Mouse (Mus musculus): ENCODE measurements around the gene Fbxo11. TPM values are rescaled to one million over a fixed set of nuclear protein-coding genes. Genes with fewer than 3 reads are reported as not detected.
A peak's percentile ranks its signal among the peaks of the same experiment; 100 is the strongest.
"Not testable (repeated sequence)": the region's sequence is repeated elsewhere in the genome, so short reads cannot be mapped to it uniquely, and the experiment has no call there.

Fbxo11 gene
- polyA plus RNA-seq, 1 experiment from 2014 or later: 15.6 TPM

DNA sequence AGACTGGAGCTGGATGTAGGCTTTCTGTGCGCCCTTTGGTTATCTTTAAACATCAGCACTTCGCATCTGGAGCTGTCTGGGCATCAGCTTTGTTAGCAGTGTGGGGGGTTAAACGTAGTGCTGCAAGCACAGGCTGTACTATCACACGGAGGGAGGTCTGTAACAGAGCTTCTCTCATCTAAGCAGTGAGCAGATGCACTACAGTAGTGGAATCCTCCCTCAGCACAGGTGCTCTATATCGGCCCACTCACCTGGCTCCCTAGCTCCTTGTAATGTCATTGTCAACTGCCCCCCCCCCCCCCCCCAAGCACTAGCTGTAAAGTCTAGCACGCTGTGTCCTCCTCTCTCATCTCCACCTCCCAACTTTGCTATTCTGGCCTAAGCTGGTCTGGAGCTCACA, 77.6 kb downstream of the Fbxo11 start:
- Histone ChIP-seq H3K4me1 (ENCODE audit: insufficient read depth, low read length) (no peaks in the 10 kb centered on the region), H3K4me3 (ENCODE audit: low read length) (no peak overlapping the region), H3K27ac (ENCODE audit: low read length) (no peak overlapping the region), H3K9me3 (ENCODE audit: low read length) (no peaks in the 10 kb centered on the region), H3K4me2 (replicated peaks; ENCODE audit: low read depth, low read length) (no peak overlapping the region), H3K9ac (replicated peaks; ENCODE audit: low read length) (no peak overlapping the region), H3K36me3 (ENCODE audit: insufficient read depth, low read length) (peaks cover 57% of the 10 kb centered on the region), H3K27me3 (ENCODE audit: insufficient read depth, low read length) (no peaks in the 10 kb centered on the region)
- ATAC-seq (ENCODE audit: low FRiP score, low TSS enrichment): no peak
- WGBS: 82% methylated on average over 6 of the region's 6 CpGs

DNA sequence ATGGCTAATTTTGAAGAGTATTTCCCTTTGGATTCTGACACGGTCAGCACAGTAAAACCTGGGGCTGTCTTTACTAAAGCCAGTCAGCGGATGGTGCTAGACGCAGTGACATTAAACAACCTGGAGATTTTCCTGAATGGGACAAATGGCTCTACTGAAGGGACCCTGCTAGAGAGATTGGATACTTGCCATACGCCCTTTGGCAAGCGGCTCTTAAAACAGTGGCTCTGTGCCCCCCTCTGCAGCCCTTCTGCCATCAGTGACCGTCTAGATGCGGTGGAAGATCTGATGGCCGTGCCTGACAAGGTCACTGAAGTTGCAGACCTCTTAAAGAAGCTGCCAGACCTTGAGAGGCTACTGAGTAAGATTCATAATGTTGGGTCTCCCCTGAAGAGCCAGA, 79.2 kb downstream of the Fbxo11 start:
- no peaks in the 10 kb centered on the region for H3K27me3 ChIP-seq (ENCODE audit: insufficient read depth, low read length)
- 86% methylated on average over 8 of the region's 8 CpGs for WGBS
- no peak overlapping the region for H3K27ac ChIP-seq (ENCODE audit: low read length)
- H3K36me3 ChIP-seq (ENCODE audit: insufficient read depth, low read length): peaks cover 50% of the 10 kb centered on the region
- no peak for ATAC-seq (ENCODE audit: low FRiP score, low TSS enrichment)
- no peak overlapping the region for H3K4me3 ChIP-seq (ENCODE audit: low read length)
- no peaks in the 10 kb centered on the region for H3K9me3 ChIP-seq (ENCODE audit: low read length)
- H3K4me1 ChIP-seq (ENCODE audit: insufficient read depth, low read length): no peaks in the 10 kb centered on the region
- H3K9ac ChIP-seq (replicated peaks; ENCODE audit: low read length): no peak overlapping the region
- H3K4me2 ChIP-seq (replicated peaks; ENCODE audit: low read depth, low read length): no peak overlapping the region

DNA sequence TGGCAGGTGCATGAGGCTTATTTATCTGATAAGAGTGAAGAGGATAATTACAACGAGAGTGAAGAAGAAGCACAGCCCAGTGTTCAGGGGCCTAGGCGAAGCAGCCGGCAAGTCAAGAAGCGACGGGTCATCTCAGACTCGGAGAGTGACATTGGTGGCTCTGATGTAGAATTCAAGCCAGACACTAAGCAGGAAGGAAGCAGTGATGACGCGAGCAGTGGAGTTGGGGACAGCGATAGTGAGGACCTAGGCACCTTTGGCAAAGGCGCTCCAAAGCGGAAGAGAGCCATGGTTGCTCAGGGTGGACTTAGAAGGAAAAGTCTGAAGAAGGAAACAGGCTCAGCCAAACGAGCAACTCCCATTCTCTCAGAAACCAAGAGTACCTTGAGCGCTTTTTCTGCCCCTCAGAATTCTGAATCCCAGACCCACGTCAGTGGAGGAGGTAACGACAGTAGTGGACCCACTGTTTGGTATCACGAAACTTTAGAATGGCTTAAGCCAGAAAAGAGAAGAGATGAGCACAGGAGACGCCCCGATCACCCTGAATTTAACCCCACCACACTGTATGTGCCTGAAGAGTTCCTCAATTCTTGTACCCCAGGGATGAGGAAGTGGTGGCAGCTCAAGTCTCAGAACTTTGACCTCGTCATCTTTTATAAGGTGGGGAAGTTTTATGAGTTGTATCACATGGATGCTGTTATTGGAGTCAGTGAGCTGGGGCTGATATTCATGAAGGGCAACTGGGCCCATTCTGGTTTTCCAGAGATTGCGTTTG, 80.5 kb downstream of the Fbxo11 start:
- H3K36me3 ChIP-seq (ENCODE audit: insufficient read depth, low read length): peaks cover 47% of the 10 kb centered on the region

DNA sequence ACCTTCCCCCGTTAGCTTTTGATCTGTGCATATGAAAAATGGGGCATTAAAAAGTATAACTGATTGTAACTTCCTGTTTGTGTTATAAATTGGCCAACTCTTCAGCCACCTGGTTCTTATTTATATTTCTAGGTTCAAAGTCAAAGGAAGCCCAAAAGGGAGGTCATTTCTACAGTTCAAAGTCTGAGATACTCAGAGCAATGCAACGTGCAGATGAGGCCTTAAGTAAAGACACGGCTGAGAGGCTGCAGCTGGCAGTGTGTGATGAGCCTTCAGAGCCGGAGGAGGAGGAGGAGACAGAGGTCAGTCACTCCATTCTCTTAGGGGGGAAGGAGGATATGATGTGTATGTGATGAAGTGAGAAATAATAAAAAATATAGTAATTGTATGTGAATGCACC, 81.8 kb downstream of the Fbxo11 start:
- Histone ChIP-seq H3K4me3 (ENCODE audit: low read length) (no peak overlapping the region), H3K36me3 (ENCODE audit: insufficient read depth, low read length) (peaks cover 40% of the 10 kb centered on the region)
- no peak for ATAC-seq (ENCODE audit: low FRiP score, low TSS enrichment)

More for the DNA sequence above, 80.5 kb downstream of the Fbxo11 start:
- Histone ChIP-seq H3K27ac (ENCODE audit: low read length) (no peak overlapping the region), H3K9me3 (ENCODE audit: low read length) (no peaks in the 10 kb centered on the region), H3K27me3 (ENCODE audit: insufficient read depth, low read length) (no peaks in the 10 kb centered on the region), H3K4me1 (ENCODE audit: insufficient read depth, low read length) (no peaks in the 10 kb centered on the region), H3K4me3 (ENCODE audit: low read length) (no peak overlapping the region), H3K9ac (replicated peaks; ENCODE audit: low read length) (no peak overlapping the region), H3K4me2 (replicated peaks; ENCODE audit: low read depth, low read length) (no peak overlapping the region)
- ATAC-seq (ENCODE audit: low FRiP score, low TSS enrichment): no peak
- 91% methylated on average over 20 of the region's 20 CpGs for WGBS

DNA sequence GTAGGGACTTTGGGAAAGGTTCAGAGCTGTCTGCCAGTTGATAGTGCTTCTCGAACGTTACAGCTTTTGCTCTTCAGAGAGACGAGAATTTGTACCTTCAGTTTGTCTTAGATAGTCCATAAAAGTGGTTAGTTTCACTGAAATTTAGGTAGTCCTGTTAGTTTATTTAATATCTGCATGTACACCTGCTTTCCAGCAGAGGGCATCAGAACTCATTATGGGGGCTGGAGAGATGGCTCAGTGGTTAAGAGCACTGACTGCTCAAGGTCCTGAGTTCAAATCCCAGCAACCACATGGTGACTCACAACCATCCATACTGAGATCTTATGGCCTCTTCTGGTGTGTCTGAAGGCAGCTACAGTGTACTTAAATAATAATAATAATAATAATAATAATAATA, 83.0 kb downstream of the Fbxo11 start:
- 89% methylated on average over 3 of the region's 3 CpGs for WGBS
- no peaks in the 10 kb centered on the region for H3K9me3 ChIP-seq (ENCODE audit: low read length)
- no peaks in the 10 kb centered on the region for H3K27me3 ChIP-seq (ENCODE audit: insufficient read depth, low read length)
- no peak overlapping the region for H3K4me3 ChIP-seq (ENCODE audit: low read length)
- no peak for ATAC-seq (ENCODE audit: low FRiP score, low TSS enrichment)
- no peak overlapping the region for H3K9ac ChIP-seq (replicated peaks; ENCODE audit: low read length)
- no peak overlapping the region for H3K4me2 ChIP-seq (replicated peaks; ENCODE audit: low read depth, low read length)
- H3K4me1 ChIP-seq (ENCODE audit: insufficient read depth, low read length): peaks cover 11% of the 10 kb centered on the region; the same call in 1 of the 2 replicates
- H3K36me3 ChIP-seq (ENCODE audit: insufficient read depth, low read length): peaks cover 38% of the 10 kb centered on the region
- H3K27ac ChIP-seq (ENCODE audit: low read length): no peak overlapping the region

More for the DNA sequence above, 81.8 kb downstream of the Fbxo11 start:
- peaks cover 2% of the 10 kb centered on the region; the same call in 1 of the 2 replicates for H3K4me1 ChIP-seq (ENCODE audit: insufficient read depth, low read length)
- 33% methylated on average over 4 of the region's 4 CpGs for WGBS
- H3K27me3 ChIP-seq (ENCODE audit: insufficient read depth, low read length): no peaks in the 10 kb centered on the region
- H3K4me2 ChIP-seq (replicated peaks; ENCODE audit: low read depth, low read length): no peak overlapping the region
- H3K9ac ChIP-seq (replicated peaks; ENCODE audit: low read length): no peak overlapping the region
- no peak overlapping the region for H3K27ac ChIP-seq (ENCODE audit: low read length)
- no peaks in the 10 kb centered on the region for H3K9me3 ChIP-seq (ENCODE audit: low read length)

DNA sequence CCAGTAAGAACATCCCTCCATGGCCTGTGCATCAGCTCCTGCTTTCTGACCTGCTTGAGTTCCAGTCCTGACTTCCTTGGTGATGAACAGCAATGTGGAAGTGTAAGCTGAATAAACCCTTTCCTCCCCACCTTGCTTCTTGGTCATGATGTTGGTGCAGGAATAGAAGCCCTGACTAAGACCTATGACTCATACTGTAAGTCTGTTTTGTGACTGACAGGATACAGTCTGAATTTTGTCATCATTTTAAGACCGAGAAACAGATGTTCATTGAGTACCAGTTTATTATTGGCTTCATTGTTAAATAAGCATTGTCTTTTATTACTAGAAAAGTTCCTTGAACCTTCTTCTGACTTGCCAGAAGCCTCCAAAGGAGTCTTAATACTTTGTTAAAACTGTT, 85.4 kb downstream of the Fbxo11 start:
- not testable (repeated sequence) for H3K9me3 ChIP-seq (ENCODE audit: low read length)

DNA sequence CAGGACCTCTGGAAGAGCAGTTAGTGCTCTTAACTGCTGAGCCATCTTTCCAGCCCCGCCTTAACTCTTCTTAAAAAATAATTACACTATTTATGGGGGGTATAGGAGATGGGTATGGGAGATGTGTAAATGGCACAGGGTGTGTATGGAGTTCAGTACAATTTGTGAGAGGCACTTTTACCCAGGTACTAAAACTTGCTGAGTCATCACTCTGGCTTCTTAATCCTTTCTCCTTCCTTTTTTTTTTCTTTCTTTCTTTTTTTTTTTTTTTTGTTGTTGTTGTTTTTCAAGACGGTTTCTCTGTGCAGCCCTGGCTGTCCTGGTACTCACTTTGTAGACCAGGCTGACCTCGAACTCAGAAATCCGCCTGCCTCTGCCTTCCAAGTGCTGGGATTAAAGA, 88.2 kb downstream of the Fbxo11 start:
- peaks cover 29% of the 10 kb centered on the region for H3K4me1 ChIP-seq (ENCODE audit: insufficient read depth, low read length)
- H3K27me3 ChIP-seq (ENCODE audit: insufficient read depth, low read length); H3K9me3 ChIP-seq (ENCODE audit: low read length); H3K4me3 ChIP-seq (ENCODE audit: low read length); ATAC-seq (ENCODE audit: low FRiP score, low TSS enrichment); H3K4me2 ChIP-seq (replicated peaks; ENCODE audit: low read depth, low read length); H3K27ac ChIP-seq (ENCODE audit: low read length); H3K9ac ChIP-seq (replicated peaks; ENCODE audit: low read length): not testable (repeated sequence)
- peaks cover 14% of the 10 kb centered on the region for H3K36me3 ChIP-seq (ENCODE audit: insufficient read depth, low read length)
- 89% methylated on average over 4 of the region's 4 CpGs for WGBS

More for the DNA sequence above, 85.4 kb downstream of the Fbxo11 start:
- Histone ChIP-seq H3K4me1 (ENCODE audit: insufficient read depth, low read length) (peaks cover 24% of the 10 kb centered on the region), H3K36me3 (ENCODE audit: insufficient read depth, low read length) (peaks cover 21% of the 10 kb centered on the region)
- H3K9ac ChIP-seq (replicated peaks; ENCODE audit: low read length); H3K4me3 ChIP-seq (ENCODE audit: low read length); H3K4me2 ChIP-seq (replicated peaks; ENCODE audit: low read depth, low read length); H3K27me3 ChIP-seq (ENCODE audit: insufficient read depth, low read length); H3K27ac ChIP-seq (ENCODE audit: low read length); ATAC-seq (ENCODE audit: low FRiP score, low TSS enrichment): not testable (repeated sequence)
- 89% methylated on average over 1 of the region's 1 CpGs for WGBS

DNA sequence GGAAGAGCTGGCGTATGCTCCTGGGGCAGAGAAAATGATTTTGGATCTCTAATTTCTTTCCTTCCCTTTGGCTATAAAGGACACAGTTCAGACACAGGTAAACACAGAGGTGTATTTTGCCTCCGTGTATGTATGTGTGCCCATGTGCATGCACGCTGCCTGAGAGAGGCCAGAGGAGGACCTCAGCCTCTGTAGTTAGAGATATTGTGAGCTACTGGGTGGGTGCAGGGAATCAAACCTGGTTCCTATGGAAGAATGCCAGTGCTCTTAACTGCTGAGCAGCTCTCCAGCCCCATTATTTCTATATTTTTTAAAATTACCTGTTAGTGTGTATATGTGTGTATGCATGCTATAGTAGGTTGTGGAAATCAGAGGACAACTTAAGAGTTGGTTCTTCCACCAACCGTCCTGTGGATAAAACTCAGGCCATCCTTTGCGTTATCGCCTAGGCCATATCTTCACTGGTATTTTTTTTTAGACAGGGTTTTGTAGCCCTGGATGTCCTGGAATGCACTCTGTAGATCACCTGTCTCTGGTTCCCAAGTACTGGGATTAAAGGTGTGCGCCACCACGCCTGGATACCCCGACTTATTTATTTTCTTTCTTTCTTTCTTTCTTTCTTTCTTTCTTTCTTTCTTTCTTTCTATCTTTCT, 88.8 kb downstream of the Fbxo11 start:
- Histone ChIP-seq H3K4me3 (ENCODE audit: low read length) (peak overlapping the region; percentile 82), H3K27ac (ENCODE audit: low read length) (peak overlapping the region; percentile 4; the same call in 1 of the 2 replicates), H3K9ac (replicated peaks; ENCODE audit: low read length) (peak overlapping the region; percentile 89), H3K4me2 (replicated peaks; ENCODE audit: low read depth, low read length) (peak overlapping the region; percentile 62), H3K4me1 (ENCODE audit: insufficient read depth, low read length) (peaks cover 29% of the 10 kb centered on the region), H3K36me3 (ENCODE audit: insufficient read depth, low read length) (peaks cover 14% of the 10 kb centered on the region), H3K27me3 (ENCODE audit: insufficient read depth, low read length) (no peaks in the 10 kb centered on the region), H3K9me3 (ENCODE audit: low read length) (no peaks in the 10 kb centered on the region)
- ATAC-seq (ENCODE audit: low FRiP score, low TSS enrichment): no peak
- 72% methylated on average over 9 of the region's 9 CpGs for WGBS

DNA sequence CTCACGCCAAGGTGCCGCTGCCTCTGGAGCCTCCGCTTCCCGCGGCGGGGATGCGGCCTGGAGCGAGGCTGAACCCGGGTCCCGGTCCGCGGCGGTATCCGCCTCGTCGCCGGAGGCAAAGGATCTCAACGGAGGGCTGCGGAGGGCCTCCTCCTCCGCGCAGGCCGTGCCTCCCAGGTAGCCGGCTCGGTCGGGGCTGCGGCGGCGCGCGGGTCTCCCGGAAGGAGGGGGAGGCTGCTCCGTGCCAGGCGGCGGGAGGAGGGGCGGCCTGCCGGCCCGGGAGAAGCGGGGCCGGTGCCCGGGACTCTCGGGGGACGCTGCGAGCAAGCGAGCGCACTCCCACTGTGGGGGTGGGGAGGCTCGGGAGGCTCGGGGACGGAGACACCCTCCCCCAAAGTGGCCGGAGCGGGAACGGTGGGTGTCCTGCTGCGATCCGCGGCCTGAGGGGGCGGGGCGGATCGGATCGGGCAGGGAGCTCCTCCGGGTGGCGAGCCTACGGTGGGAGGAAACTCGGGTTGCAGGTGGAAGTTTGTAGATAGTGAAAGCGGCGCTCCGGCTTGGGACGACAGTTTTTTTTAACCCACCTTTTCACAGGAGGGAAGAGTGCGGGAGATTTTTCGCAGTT, 89.8 kb downstream of the Fbxo11 start:
- Histone ChIP-seq H3K4me1 (ENCODE audit: insufficient read depth, low read length) (peaks cover 29% of the 10 kb centered on the region), H3K4me3 (ENCODE audit: low read length) (peak overlapping the region; percentile 82), H3K27me3 (ENCODE audit: insufficient read depth, low read length) (no peaks in the 10 kb centered on the region), H3K9ac (replicated peaks; ENCODE audit: low read length) (peak overlapping the region; percentile 89), H3K36me3 (ENCODE audit: insufficient read depth, low read length) (peaks cover 8% of the 10 kb centered on the region; the same call in 1 of the 2 replicates), H3K4me2 (replicated peaks; ENCODE audit: low read depth, low read length) (peak overlapping the region; percentile 62), H3K9me3 (ENCODE audit: low read length) (no peaks in the 10 kb centered on the region), H3K27ac (ENCODE audit: low read length) (peak overlapping the region; percentile 86)
- WGBS: under 1% methylated on average over 53 of the region's 68 CpGs
- ATAC-seq (ENCODE audit: low FRiP score, low TSS enrichment): peak; percentile 66
